Mouse (Mus musculus) embryonic facial prominence, embryonic 10.5 days (tissue): ENCODE results near the gene Olfr314. TPM values are rescaled to one million over a fixed set of nuclear protein-coding genes. Genes with fewer than 3 reads are reported as not detected.
"Not testable (repeated sequence)": the region's sequence is repeated elsewhere in the genome, so short reads cannot be mapped to it uniquely, and the experiment has no call there.

Experiments used
- DNase-seq: peaks from one replicate; pipeline ENCODE4 v3.0.0-alpha.2; 2017; ENCODE audit warnings: low spot score
- H3K27ac ChIP-seq: fragments of 300-500 bp; sonication (generic); replicated peaks from 2 replicates; pipeline ENCODE4 v1.5.1; 2016; ENCODE audit warnings: mild to moderate bottlenecking
- H3K27me3 ChIP-seq: fragments of 300-500 bp; sonication (generic); replicated peaks from 2 replicates; pipeline ENCODE4 v1.6.1; 2016; ENCODE audit warnings: low read depth, mild to moderate bottlenecking; ENCODE audit not compliant: poor library complexity, severe bottlenecking
- H3K36me3 ChIP-seq: fragments of 300-500 bp; sonication (generic); replicated peaks from 2 replicates; pipeline ENCODE4 v1.6.1; 2016; ENCODE audit warnings: mild to moderate bottlenecking, moderate library complexity
- H3K4me1 ChIP-seq: fragments of 300-500 bp; sonication (generic); 2 replicates; pipeline ENCODE4 v1.6.1; 2016
- H3K4me3 ChIP-seq: fragments of 300-500 bp; sonication (generic); 2 replicates; pipeline ENCODE4 v1.5.1; 2016; ENCODE audit warnings: mild to moderate bottlenecking, moderate library complexity
- H3K9me3 ChIP-seq: fragments of 300-500 bp; sonication (generic); 2 replicates; pipeline ENCODE4 v1.6.1; 2016; ENCODE audit warnings: mild to moderate bottlenecking
- WGBS: fragments of 180-500 bp; shearing (Covaris S2); methylation state at CpG from one replicate; pipeline ENCODE4 v1.1.7; 2016; 5-methylcytosine and 5-hydroxymethylcytosine counted together
- polyA plus RNA-seq: library from polyadenylated mRNA; unstranded; fragments of >200 nt; fragmentation: Nextera tagmentation; extraction: Ambion mirVana; gene quantifications from 2 replicates; pipeline ENCODE4 v1.2.1, GENCODE M21; 2016

Olfr314 gene
- not detected in 2 replicates for polyA plus RNA-seq

DNA sequence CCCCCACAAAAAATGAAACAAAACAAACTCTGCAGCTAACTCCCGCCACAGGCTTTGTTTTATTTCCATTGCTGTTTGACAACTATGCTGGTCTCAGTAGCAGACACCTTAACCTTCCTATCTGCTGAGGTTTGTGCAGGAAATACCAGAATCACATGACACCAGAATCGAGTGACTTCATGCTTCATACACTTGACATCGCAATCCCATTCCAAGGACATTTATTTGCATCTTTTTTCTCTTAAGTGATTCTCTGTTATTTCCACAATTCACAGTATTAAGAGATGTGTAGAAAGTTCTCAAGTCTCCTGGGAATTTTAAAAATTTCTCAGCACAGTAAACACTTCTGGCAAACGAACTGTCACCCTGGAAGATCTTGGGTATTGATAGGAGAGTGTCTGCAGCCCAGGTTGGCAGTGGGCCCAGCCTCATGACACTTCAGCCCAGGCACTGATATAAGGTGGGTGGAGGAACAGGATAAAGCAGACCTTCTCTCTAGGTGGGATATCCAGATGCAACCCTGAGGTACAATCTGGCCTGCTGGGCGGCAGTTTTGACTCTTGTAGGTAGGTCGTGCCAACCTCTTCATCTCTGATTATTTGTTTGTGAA lies at the start of gene Olfr314:
TSS of gene Olfr314 (plus strand) at position 473 of the 610 bp plus-strand sequence.
- no peak for DNase-seq
- H3K36me3 ChIP-seq, result no peaks in the 10 kb centered on the region
- H3K27me3 ChIP-seq, result no peaks in the 10 kb centered on the region
- no peaks in the 10 kb centered on the region for H3K9me3 ChIP-seq
- WGBS, result 84% methylated on average over 6 of the region's 6 CpGs
- no peak within 1 kb of the TSS for H3K27ac ChIP-seq
- H3K4me3 ChIP-seq, result no peak within 1 kb of the TSS
- H3K4me1 ChIP-seq, result no peaks in the 10 kb centered on the region

DNA sequence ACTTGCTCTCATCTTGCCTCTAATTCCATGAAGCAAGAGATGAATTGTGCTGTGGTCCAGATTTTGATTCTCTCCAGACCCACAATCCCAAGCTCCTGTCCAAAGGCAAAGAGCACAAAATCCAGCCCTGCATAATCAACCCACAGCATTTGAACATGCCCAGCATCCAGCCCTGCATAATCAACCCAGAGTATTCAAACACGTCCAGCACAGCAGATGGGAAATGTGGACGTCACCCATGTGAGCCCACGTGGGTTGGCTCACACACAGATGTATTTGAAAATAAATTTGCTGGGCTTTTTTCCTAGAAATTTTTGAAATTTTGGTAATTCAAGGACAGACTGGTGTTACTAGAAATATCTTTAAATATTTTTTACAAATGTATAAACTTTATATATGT lies 49.4 kb upstream of the Olfr314 start:
- 71% methylated on average over 3 of the region's 3 CpGs for WGBS
- H3K4me1 ChIP-seq, result no peaks in the 10 kb centered on the region
- H3K27ac ChIP-seq, result no peak overlapping the region
- no peaks in the 10 kb centered on the region for H3K9me3 ChIP-seq
- H3K27me3 ChIP-seq, result no peaks in the 10 kb centered on the region
- H3K4me3 ChIP-seq, result no peak overlapping the region
- H3K36me3 ChIP-seq, result no peaks in the 10 kb centered on the region
- no peak for DNase-seq

DNA sequence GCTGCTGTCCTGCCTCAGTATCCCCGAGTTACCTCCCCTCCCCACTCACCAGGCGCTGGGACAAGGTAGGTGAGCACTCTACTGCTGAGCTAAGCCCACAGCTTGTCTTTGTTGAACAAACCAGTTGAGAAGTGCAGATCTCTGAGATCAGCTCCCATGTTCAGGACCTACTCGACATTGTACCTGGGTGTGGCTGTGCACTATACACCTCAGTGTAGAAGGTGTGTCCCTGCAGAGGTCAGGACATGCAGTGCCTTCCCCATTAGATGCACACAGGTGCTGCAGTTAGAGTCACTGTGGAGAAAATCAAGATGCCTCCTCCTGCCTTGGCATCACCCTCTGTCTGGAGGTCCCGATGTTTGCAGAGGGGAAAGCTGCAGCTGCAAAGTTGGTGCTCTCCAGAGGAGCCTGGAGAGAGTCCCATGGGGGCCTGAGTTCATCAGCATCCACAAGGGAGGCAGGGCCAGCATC lies 43.9 kb upstream of the Olfr314 start, which contains the start of gene Olfr317:
TSS of gene Olfr317 (minus strand) at position 421 of the 471 bp plus-strand sequence.
- DNase-seq, result no peak
- Histone ChIP-seq H3K36me3 (no peaks in the 10 kb centered on the region), H3K27ac (no peak within 1 kb of the TSS), H3K4me3 (no peak within 1 kb of the TSS), H3K4me1 (no peaks in the 10 kb centered on the region), H3K27me3 (no peaks in the 10 kb centered on the region), H3K9me3 (no peaks in the 10 kb centered on the region)
- WGBS, result 75% methylated on average over 4 of the region's 4 CpGs

DNA sequence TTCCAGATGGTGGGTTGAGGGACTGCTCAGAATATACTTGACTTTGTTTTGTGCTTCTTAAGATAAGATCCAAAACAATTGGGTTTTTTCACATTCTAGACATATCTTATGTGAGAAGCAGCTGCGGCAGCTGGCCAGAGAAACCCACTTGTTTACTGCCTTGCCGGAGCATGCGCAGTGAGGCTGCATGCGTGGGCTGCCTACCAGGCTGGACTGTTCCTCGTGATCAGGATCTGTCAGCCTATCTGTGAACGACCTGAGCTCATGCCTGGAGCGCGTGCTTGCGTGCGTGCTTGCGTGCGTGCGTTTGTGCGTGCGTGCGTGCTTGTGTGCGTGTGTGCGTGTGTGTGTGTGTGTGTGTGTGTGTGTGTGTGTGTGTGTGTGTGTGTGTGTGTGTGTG lies 31.7 kb upstream of the Olfr314 start:
- H3K4me3 ChIP-seq, result not testable (repeated sequence)

DNA sequence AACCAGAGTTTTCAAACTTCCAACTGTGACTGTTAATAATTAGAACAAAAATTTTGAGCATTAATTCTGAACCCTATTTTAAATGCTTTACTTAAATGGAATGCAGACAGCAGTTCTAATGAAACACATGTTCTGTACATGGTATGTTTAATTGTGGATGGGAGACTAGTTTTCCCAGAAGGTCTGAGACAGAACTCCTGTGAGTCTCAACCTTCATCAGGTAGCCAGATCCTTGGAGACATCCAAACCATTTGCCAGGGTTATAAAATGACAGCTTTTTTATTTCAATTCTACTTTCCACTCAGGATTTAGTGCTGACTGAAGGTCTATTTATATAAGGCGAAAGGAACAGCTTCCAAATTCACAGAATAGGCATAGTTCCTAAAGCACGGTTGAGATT lies 30.3 kb upstream of the Olfr314 start, which contains the start of gene Olfr316:
TSS of gene Olfr316 (plus strand) at position 301 of the 400 bp plus-strand sequence.
- Histone ChIP-seq H3K27me3 (no peaks in the 10 kb centered on the region), H3K9me3 (no peaks in the 10 kb centered on the region), H3K4me1 (no peaks in the 10 kb centered on the region), H3K36me3 (no peaks in the 10 kb centered on the region), H3K27ac (no peak within 1 kb of the TSS), H3K4me3 (no peak within 1 kb of the TSS)
- 92% methylated on average over 2 of the region's 2 CpGs for WGBS
- DNase-seq, result no peak

More for the DNA sequence above, 31.7 kb upstream of the Olfr314 start:
- H3K4me1 ChIP-seq, H3K36me3 ChIP-seq, H3K9me3 ChIP-seq, DNase-seq, H3K27ac ChIP-seq, H3K27me3 ChIP-seq: not testable (repeated sequence)
- 80% methylated on average over 18 of the region's 18 CpGs for WGBS

DNA sequence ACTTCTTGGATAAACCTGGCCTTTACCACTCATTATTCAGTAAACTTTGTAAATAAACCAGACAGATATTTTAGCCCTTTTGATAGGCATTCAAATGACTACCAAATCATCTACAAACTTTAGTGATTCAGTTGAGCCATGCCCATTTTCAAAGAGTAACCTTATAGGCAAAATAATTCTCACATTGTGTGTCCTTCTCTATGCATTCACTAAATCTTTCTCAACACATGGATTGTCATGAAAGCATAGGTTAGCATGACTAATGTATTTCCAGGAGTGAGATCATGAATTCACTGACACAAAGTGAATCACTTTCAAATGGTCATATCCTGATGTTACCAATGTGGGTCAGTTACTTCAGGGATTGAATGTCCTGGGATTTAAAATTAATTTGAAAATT lies 9.9 kb upstream of the Olfr314 start, which contains the start of gene Olfr315:
TSS of gene Olfr315 (plus strand) at position 301 of the 400 bp plus-strand sequence.
- Histone ChIP-seq H3K4me1 (no peaks in the 10 kb centered on the region), H3K36me3 (no peaks in the 10 kb centered on the region), H3K4me3 (no peak within 1 kb of the TSS), H3K27ac (no peak within 1 kb of the TSS), H3K9me3 (no peaks in the 10 kb centered on the region), H3K27me3 (no peaks in the 10 kb centered on the region)
- DNase-seq, result no peak

DNA sequence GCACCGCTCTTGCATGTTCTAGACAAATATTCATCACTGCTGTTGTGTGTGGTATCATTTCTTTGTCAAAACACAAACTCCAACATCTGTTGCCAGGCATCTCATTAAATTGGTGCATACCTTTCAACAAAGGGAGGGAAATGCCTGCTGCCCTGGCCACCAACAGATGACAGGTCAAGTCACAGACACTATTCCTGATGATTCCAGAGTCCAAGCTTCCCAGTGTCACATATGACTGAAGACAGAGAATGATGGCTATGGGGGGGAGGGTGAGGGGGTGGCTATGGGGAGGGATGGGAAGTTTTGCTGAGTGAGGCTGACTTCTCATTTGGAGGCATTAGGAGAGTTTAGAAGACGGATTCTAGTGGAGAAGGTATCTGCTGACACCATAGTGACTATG lies 1.4 kb downstream of the Olfr314 start:
- H3K27me3 ChIP-seq, result no peaks in the 10 kb centered on the region
- no peaks in the 10 kb centered on the region for H3K36me3 ChIP-seq
- no peaks in the 10 kb centered on the region for H3K9me3 ChIP-seq
- no peaks in the 10 kb centered on the region for H3K4me1 ChIP-seq
- no peak overlapping the region for H3K4me3 ChIP-seq
- H3K27ac ChIP-seq, result no peak overlapping the region
- 84% methylated on average over 2 of the region's 2 CpGs for WGBS
- no peak for DNase-seq

DNA sequence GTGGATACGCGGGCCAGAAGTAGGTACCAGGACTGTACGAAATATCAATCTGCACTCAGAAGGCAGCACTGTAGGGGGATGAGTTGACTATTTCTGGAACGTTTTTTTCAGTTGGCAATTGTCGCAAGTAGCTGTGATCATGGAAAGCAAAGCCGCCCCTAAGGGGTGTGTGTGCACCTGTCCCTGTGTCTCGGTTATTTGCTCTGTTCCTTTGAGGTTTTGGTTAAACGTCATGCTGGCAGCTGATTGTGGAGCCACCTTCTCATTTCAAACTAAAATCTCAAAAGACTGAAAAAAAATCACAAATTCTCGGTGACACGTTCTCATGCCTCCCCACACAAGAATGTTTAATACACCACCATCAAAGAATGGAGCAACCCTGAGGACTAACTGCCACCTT lies 4.9 kb downstream of the Olfr314 start:
- Histone ChIP-seq H3K4me1 (no peaks in the 10 kb centered on the region), H3K27ac (no peak overlapping the region), H3K27me3 (no peaks in the 10 kb centered on the region), H3K4me3 (no peak overlapping the region), H3K9me3 (no peaks in the 10 kb centered on the region), H3K36me3 (no peaks in the 10 kb centered on the region)
- no peak for DNase-seq
- WGBS, result 89% methylated on average over 10 of the region's 10 CpGs

DNA sequence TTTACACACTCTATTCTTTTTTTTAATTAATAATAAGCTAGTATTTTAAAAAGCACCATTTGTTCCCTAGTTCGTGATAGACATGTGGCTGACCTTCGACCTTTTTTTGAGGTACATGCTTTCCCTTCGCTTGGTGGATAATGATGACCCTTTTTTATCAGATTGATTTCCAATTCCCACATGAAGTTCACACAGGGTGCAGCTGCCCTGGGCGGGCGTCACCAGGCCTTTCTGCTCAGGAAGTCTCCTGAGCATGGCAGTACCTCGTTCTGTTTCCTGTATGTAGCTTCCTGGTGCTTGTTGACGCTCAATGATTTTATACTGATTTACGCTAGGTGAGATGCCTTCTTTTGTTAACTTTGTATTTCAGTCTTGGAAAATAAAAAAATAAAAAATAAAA lies 5.6 kb downstream of the Olfr314 start:
- no peak for DNase-seq
- H3K36me3 ChIP-seq, result no peaks in the 10 kb centered on the region
- no peak overlapping the region for H3K4me3 ChIP-seq
- H3K27me3 ChIP-seq, result no peaks in the 10 kb centered on the region
- H3K27ac ChIP-seq, result no peak overlapping the region
- no peaks in the 10 kb centered on the region for H3K9me3 ChIP-seq
- no peaks in the 10 kb centered on the region for H3K4me1 ChIP-seq
- 84% methylated on average over 8 of the region's 8 CpGs for WGBS

DNA sequence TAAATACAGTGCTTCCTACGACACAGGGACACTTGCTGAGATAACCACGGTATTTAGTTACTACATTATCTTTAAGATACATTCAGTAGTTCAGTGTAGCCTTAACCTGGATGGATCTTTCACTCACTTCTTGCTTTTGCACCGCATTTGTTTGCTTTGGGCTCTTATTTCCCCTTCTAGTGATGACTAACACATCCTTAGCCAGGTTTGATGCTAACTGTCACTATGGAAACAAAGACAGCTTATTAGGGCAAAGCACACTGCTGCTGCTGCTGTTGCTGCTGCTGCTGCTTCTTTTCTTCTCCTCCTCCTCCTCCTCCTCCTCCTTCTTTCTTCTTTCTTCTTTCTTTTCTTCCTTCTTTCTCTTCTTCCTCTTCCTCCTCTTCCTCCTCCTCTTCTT lies 6.8 kb downstream of the Olfr314 start:
- Histone ChIP-seq H3K27ac (no peak overlapping the region), H3K4me1 (no peaks in the 10 kb centered on the region), H3K4me3 (no peak overlapping the region), H3K27me3 (no peaks in the 10 kb centered on the region), H3K36me3 (no peaks in the 10 kb centered on the region), H3K9me3 (no peaks in the 10 kb centered on the region)
- WGBS, result 33% methylated on average over 3 of the region's 3 CpGs
- DNase-seq, result no peak

DNA sequence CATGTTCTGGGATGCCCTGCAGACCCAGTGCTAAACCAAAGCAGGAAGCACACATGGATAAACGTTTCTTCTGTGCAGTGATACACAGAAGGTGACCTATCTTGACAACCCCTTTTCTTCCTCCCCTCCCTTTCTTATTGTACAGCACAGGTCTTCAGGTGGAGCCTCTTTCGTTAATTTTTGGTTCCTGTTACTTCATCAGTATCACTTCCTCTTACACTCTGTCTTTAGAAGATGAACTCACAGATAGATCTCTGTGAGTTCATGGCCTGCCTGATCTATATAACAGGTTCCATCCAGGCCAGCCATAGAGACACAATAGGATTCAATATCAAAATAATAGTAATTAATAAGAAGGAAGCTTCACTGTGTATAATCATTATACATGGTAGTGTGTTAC lies 7.3 kb downstream of the Olfr314 start:
- 59% methylated on average over 2 of the region's 2 CpGs for WGBS
- H3K4me1 ChIP-seq, result no peaks in the 10 kb centered on the region
- H3K27me3 ChIP-seq, result no peaks in the 10 kb centered on the region
- H3K36me3 ChIP-seq, result no peaks in the 10 kb centered on the region
- no peak overlapping the region for H3K4me3 ChIP-seq
- H3K9me3 ChIP-seq, result no peaks in the 10 kb centered on the region
- no peak for DNase-seq
- H3K27ac ChIP-seq, result no peak overlapping the region

DNA sequence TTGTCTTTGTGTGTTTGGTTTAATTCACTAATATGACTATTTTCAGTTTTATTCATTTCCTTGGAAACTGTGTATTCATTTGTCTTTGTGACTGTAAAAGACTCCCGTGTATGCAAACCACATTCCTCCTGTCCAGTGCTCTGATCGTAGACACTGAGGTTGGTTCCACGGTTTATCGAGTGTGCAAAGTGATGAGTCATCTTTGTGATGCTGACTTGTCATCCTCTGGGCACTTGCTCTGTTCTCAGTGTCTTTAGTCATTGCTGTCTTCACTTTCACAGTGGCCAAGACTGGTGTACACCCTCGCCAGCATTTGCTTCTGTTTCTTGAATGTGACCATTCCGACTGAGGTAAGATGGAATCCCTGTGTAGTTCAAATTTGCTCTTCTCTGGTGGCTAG lies 7.9 kb downstream of the Olfr314 start:
- H3K9me3 ChIP-seq, result no peaks in the 10 kb centered on the region
- WGBS, result 91% methylated on average over 6 of the region's 6 CpGs

DNA sequence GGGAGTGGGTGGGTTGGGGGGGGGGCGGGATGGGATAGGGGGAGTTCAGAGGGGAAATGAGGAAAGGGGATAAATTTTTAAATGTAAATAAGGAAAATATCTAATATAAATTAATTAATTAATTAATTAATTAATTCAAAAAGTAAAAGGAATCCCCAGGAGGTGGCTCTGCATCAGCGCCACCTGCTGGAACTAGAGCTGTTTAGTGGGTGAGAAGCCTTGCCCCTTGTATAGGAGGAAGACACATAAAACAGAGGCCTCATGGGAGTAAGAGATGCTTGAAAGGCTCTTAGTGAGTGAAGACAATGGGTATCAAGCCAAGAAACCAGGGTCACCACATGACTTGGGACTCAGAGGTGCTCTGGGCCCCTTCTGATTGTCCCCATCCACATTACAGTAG lies 13.1 kb downstream of the Olfr314 start:
- Histone ChIP-seq H3K27ac (no peak overlapping the region), H3K4me3 (no peak overlapping the region), H3K4me1 (no peaks in the 10 kb centered on the region), H3K27me3 (no peaks in the 10 kb centered on the region), H3K9me3 (no peaks in the 10 kb centered on the region), H3K36me3 (no peaks in the 10 kb centered on the region)
- WGBS, result 79% methylated on average over 2 of the region's 2 CpGs
- no peak for DNase-seq

More for the DNA sequence above, 7.9 kb downstream of the Olfr314 start:
- no peak overlapping the region for H3K27ac ChIP-seq
- DNase-seq, result no peak
- no peaks in the 10 kb centered on the region for H3K4me1 ChIP-seq
- H3K4me3 ChIP-seq, result no peak overlapping the region
- H3K36me3 ChIP-seq, result no peaks in the 10 kb centered on the region
- no peaks in the 10 kb centered on the region for H3K27me3 ChIP-seq
